Mouse (Mus musculus) cortical plate, adult 2 months (tissue): ENCODE measurements around the gene Bcam.

Experiments used
- CTCF ChIP-seq: fragments of 200-500 bp; IDR thresholded peaks from 2 replicates; pipeline ENCODE4 v1.5.1; 2011; ENCODE audit warnings: mild to moderate bottlenecking, control low read depth, low read length; ENCODE audit not compliant: insufficient read depth; ENCODE audit errors: extremely low read depth
- POLR2A ChIP-seq: fragments of 200-500 bp; IDR thresholded peaks from 2 replicates; pipeline ENCODE4 v1.6.1; 2011; ENCODE audit warnings: mild to moderate bottlenecking, low read length, control low read depth; ENCODE audit not compliant: insufficient read depth; ENCODE audit errors: extremely low read depth

- TF ChIP-seq CTCF (no peak), POLR2A (no peak)
These were observed 35.6 kb upstream of the Bcam start for GRCm38 (mm10) chr7:19806356-19806969.
